Mouse (Mus musculus) left cerebral cortex, adult 8-10 months (tissue): ENCODE measurements around the gene Lgsn. TPM values are rescaled to one million over a fixed set of nuclear protein-coding genes. Genes with fewer than 3 reads are reported as not detected.

Experiments used
- DNase-seq, 2 experiments: peaks; one replicate each; pipeline ENCODE4 v3.0.0; 2022; ENCODE audit warnings: low spot score in 2 of 2
- total RNA-seq, 4 experiments: library from RNA; stranded (reverse); gene quantifications; 2 replicates each; pipeline ENCODE4 v1.2.4; 2022

Lgsn gene
- total RNA-seq, 4 experiments from 2014 or later: not detected

- DNase-seq: no peak
Measured at GRCm38 (mm10) chr1:31214831-31215230, 38.6 kb downstream of the Lgsn start.

GRCm38 (mm10) chr1:31220599-31221250 lies 44.5 kb downstream of the Lgsn start:
- no peak for DNase-seq

- DNase-seq: no peak
Measured at GRCm38 (mm10) chr1:31222564-31222963, 46.4 kb downstream of the Lgsn start, which contains the start of the genes 4931428L18Rik and Pih1d3. 4931428L18Rik (minus strand) TSS chr1:31222684. Pih1d3 (plus strand) TSS chr1:31222838.

- peak in 1 of 2 experiments; percentile 17 for DNase-seq
Measured at GRCm38 (mm10) chr1:31233319-31234036, 57.3 kb downstream of the Lgsn start.

Other genes with a start within 250 kb of the Lgsn start
- not detected for gene AC153137.1, start 198.4 kb upstream of the Lgsn start, total RNA-seq
- gene 4931428L18Rik, start 46.3 kb downstream of the Lgsn start, total RNA-seq: not detected
- gene Pih1d3, start 46.4 kb downstream of the Lgsn start, total RNA-seq: not detected